Comparison of ENCODE assay signal across 8 mouse cellular contexts in the genomic region with DNA sequence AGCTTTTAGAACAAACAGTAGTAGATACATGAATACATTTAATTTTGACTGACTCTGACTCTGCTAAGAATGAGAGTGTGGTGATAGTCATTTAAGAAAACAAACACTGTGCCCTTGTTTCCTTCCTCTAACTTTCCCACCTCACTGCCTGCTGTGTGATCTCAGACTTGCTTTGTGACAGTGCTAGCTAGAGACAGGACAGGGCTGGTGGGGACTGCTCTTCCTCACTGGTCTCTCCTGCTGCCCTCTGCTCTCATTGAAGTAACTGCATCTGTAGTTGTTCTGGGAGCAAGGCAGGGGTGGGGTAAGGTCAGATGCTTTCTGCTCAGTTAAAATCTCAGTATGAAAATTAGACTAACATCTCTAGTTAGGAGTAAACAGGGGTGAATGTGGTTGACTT.
A peak's percentile ranks its signal among the peaks of the same experiment; 100 is the strongest.
DNase-seq lines count a peak whose midpoint lies in the region; ATAC-seq and TF ChIP-seq lines count a peak whose summit lies in the region.

No protein-coding gene starts in this region.

- no peak overlapping the region for H3K4me3 ChIP-seq in kidney, postnatal 0 days (replicated peaks; ENCODE audit: low read depth, low read length)
- peak overlapping the region; percentile 58 to 93 (median 62) for H3K4me3 ChIP-seq in CH12.LX (replicated peaks in 1 of 3; ENCODE audit: low read depth in 2 of 3, low read length in 2 of 3, poor library complexity in 1 of 3)
- H3K4me3 ChIP-seq in liver, postnatal 0 days (ENCODE audit: low read depth, low read length), result peak overlapping the region; percentile 14

- TF ChIP-seq CTCF in kidney, postnatal 0 days (IDR thresholded peaks at IDR 0.05; ENCODE audit: low read depth), result no peak
- no peak for TF ChIP-seq CTCF in CH12.LX (conservative IDR thresholded peaks at IDR 0.05 in 1 of 2, IDR thresholded peaks at IDR 0.05 in 1 of 2; ENCODE audit: low read depth in 2 of 2, low read length in 2 of 2)
- no peak for TF ChIP-seq CTCF in liver, postnatal 0 days (IDR thresholded peaks at IDR 0.05; ENCODE audit: low read depth)

- H3K27ac ChIP-seq in kidney, postnatal 0 days, result no peak overlapping the region
- H3K27ac ChIP-seq in CH12.LX (ENCODE audit: insufficient read depth, low read depth), result peak overlapping the region; percentile 68
- 0 out of 2 replicates have a peak overlapping the region, but pooled peaks have one; percentile 1 for H3K27ac ChIP-seq in liver, postnatal 0 days (ENCODE audit: low read depth)

- no peaks in the 10 kb centered on the region for H3K9me3 ChIP-seq in kidney, postnatal 0 days (replicated peaks; ENCODE audit: low read length)
- peaks cover 4% of the 10 kb centered on the region for H3K9me3 ChIP-seq in CH12.LX (replicated peaks; ENCODE audit: low read length)
- no peaks in the 10 kb centered on the region for H3K9me3 ChIP-seq in liver, postnatal 0 days (ENCODE audit: low read length)

- peaks cover 74% of the 10 kb centered on the region for H3K79me2 ChIP-seq in CH12.LX (replicated peaks; ENCODE audit: control insufficient read depth, extremely low read depth, insufficient read depth, poor library complexity, severe bottlenecking)

- no peak; the same call in none of the 2 replicates for TF ChIP-seq RAD21 in CH12.LX (IDR thresholded peaks at IDR 0.05; ENCODE audit: low read depth, low read length)

- H3K4me2 ChIP-seq in kidney, postnatal 0 days (ENCODE audit: low read length), result peak overlapping the region; percentile 3; the same call in 1 of the 2 replicates
- peak overlapping the region; percentile 94 for H3K4me2 ChIP-seq in CH12.LX (ENCODE audit: insufficient read depth, low read depth, poor library complexity, severe bottlenecking)
- H3K4me2 ChIP-seq in liver, postnatal 0 days (ENCODE audit: low read depth, low read length), result peak overlapping the region; percentile 54

- no peak overlapping the region for H3K9ac ChIP-seq in kidney, postnatal 0 days (ENCODE audit: low read depth, low read length)
- H3K9ac ChIP-seq in CH12.LX (ENCODE audit: insufficient read depth, low read depth), result peak overlapping the region; percentile 76
- no peak overlapping the region for H3K9ac ChIP-seq in liver, postnatal 0 days (replicated peaks)

- H3K36me3 ChIP-seq in kidney, postnatal 0 days (ENCODE audit: insufficient read depth, low read length), result no peaks in the 10 kb centered on the region
- peaks cover 18 to 42% of the 10 kb centered on the region in 2 experiments for H3K36me3 ChIP-seq in CH12.LX (replicated peaks in 1 of 2; ENCODE audit: control insufficient read depth in 1 of 2, insufficient read depth in 1 of 2, low read length in 1 of 2)
- peaks cover 13% of the 10 kb centered on the region for H3K36me3 ChIP-seq in liver, postnatal 0 days (replicated peaks; ENCODE audit: insufficient read depth, low read length)

- ATAC-seq in kidney, postnatal 0 days (replicated peaks; ENCODE audit: low FRiP score, low read depth), result no peak
- no peak for ATAC-seq in liver, postnatal 0 days

- DNase-seq in kidney, postnatal 0 days (ENCODE audit: low spot score), result no peak
- no peak for DNase-seq in kidney, adult 8-10 months
- DNase-seq in CH12.LX (ENCODE audit: extremely low read depth), result no peak
- DNase-seq in embryo, embryonic 10.5 days (ENCODE audit: low spot score), result peak; percentile 35
- DNase-seq in liver, postnatal 0 days, result no peak
- DNase-seq in frontal cortex, postnatal 14 days (ENCODE audit: low spot score in 2 of 2), result no peak
- no peak for DNase-seq in right cerebral cortex, adult 18-20 months
- DNase-seq in frontal cortex, postnatal 25 days (ENCODE audit: low spot score in 2 of 2), result no peak

- TF ChIP-seq POLR2A in CH12.LX (IDR thresholded peaks at IDR 0.05; ENCODE audit: low read depth, low read length), result no peak

- dilution Hi-C loops in CH12.LX (cut with MboI; ENCODE audit: extremely low pct_ligation_motif_present, extremely low pct_unique_long_range_greater_than_20kb, low sequenced_read_pairs), result no loop called here

- H3K27me3 ChIP-seq in kidney, postnatal 0 days (ENCODE audit: insufficient read depth, low read length), result no peaks in the 10 kb centered on the region
- H3K27me3 ChIP-seq in CH12.LX (replicated peaks), result no peaks in the 10 kb centered on the region
- no peaks in the 10 kb centered on the region for H3K27me3 ChIP-seq in liver, postnatal 0 days (ENCODE audit: insufficient read depth, low read length)

- in situ Hi-C loops in CH12.LX (cut with MboI; ENCODE audit: low pct_ligation_motif_present, low pct_unique_long_range_greater_than_20kb, low sequenced_read_pairs), result no loop called here

- H3K4me1 ChIP-seq in kidney, postnatal 0 days (replicated peaks; ENCODE audit: insufficient read depth, low read length), result no peaks in the 10 kb centered on the region
- peaks cover 0 to 38% of the 10 kb centered on the region in 2 experiments; a peak in 2 of 4 replicates for H3K4me1 ChIP-seq in CH12.LX (ENCODE audit: control insufficient read depth in 1 of 2, insufficient read depth in 2 of 2)
- H3K4me1 ChIP-seq in liver, postnatal 0 days (ENCODE audit: insufficient read depth), result peaks cover 10% of the 10 kb centered on the region

- 0 out of 2 replicates have a peak, but pooled peaks have one; percentile 32 for TF ChIP-seq EP300 in CH12.LX (IDR thresholded peaks at IDR 0.05; ENCODE audit: low read length)
- TF ChIP-seq EP300 in liver, postnatal 0 days (IDR thresholded peaks at IDR 0.05; ENCODE audit: low read depth), result no peak

TF ChIP-seq in CH12.LX, 34 proteins besides CTCF, POLR2A, EP300 and RAD21:
- TF ChIP-seq SIN3A (IDR thresholded peaks at IDR 0.05; ENCODE audit: low read length) (peak; percentile 60; the same call in 1 of the 2 replicates), MAFK (IDR thresholded peaks at IDR 0.05; ENCODE audit: insufficient replicate concordance, low read length) (no peak), MXI1 (IDR thresholded peaks at IDR 0.05; ENCODE audit: low read depth, low read length) (peak; percentile 48; the same call in 1 of the 2 replicates), MAZ (IDR thresholded peaks at IDR 0.05; ENCODE audit: low read depth, low read length) (0 out of 2 replicates have a peak, but pooled peaks have one; percentile 45), CHD1 (IDR thresholded peaks at IDR 0.05; ENCODE audit: low read depth, low read length) (0 out of 2 replicates have a peak, but pooled peaks have one; percentile 29), TCF12 (IDR thresholded peaks at IDR 0.05; ENCODE audit: low read depth, low read length) (no peak), IRF4 (IDR thresholded peaks at IDR 0.05; ENCODE audit: low read depth, low read length) (peak; percentile 36; the same call in 1 of the 2 replicates)

Comparison
In these comparisons a context has a peak if more than half of its experiments do, and no peak if none do; other contexts are left out.
1. H3K4me2 ChIP-seq: peak in every context shown above with its lines; median percentile 94 in CH12.LX; 54 in liver, postnatal 0 days; 3 in kidney, postnatal 0 days.